Mouse (Mus musculus) adrenal gland, postnatal 36 days (tissue): ENCODE data around the gene Hadha. TPM values are rescaled to one million over a fixed set of nuclear protein-coding genes. Genes with fewer than 3 reads are reported as not detected.

ENCODE experiments used
- DNase-seq, 2 experiments: peaks; one replicate each; pipeline ENCODE4 v3.0.0; 2021; ENCODE audit warnings: mixed read lengths in 1 of 2
- total RNA-seq, 2 experiments: library from RNA; stranded (reverse); gene quantifications; 2 replicates each; pipeline ENCODE4 v1.2.3; 2021

Gene Hadha
- total RNA-seq, 2 experiments from 2014 or later: 505 to 525 TPM

DNA sequence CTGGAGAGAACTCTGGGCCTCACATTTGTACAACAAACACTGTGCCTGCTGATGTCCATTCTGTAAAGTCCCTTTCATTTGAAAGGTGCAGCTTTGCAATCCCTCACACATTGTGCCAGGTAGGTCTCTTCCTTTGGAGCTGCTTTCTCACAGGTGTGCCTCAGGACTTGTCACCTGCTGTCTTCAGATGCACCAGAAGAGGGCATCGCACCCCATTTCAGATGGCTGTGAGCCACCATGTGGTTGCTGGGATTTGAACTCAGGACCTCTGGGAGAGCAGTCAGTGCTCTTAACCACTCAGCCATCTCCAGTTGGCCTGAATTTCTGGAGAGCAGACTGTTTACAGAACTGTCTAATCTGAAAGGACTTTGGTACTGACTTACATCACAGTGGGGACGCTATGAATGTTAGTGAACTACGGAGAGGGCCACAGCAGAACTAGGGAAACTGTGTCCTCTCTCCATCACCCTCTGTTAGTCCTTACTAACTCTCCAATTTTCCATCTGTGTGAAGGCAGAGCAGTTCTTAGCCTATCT lies 42.4 kb downstream of the Hadha start:
- no peak for DNase-seq

DNA sequence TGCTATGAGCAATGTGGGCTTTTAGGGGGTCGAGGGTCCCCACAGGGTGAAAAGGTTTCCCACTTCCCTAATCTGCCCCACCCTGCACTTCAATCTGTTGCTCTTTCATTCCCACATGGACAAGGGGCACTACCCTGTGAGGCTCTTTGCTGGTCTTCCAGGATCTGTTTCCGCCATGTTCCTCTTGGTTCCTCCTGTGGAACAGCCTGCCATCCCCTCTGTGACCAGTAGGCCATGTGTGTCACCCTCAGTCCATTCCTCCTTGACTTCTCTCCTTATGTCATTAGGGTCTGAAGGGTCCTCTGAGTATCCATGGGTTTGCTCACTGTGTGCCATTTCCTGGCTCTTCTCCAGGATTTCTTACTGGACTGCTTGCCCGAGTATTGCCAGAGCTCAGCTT lies 43.2 kb downstream of the Hadha start:
- DNase-seq: no peak

DNA sequence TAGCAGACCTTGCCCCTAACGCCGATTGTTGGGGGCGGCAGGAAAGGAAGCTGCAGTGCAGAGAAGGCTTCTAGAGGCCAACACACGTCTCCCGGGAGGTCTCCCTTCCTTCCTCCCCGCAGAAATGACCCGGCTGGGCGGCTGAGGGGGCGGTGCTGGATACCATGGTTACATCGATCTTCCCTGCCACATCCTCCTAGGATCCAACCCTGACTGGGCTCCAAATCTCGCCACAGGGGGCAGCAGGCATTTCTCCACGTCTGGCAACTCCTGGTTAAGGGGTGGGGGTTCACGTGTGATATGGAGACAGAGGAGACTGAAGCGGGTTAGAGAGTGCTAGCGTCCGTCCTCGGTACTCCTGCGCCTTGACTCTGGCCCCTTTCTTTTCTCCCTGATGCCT lies 43.8 kb downstream of the Hadha start:
- peak; percentile 31 to 52 for DNase-seq

DNA sequence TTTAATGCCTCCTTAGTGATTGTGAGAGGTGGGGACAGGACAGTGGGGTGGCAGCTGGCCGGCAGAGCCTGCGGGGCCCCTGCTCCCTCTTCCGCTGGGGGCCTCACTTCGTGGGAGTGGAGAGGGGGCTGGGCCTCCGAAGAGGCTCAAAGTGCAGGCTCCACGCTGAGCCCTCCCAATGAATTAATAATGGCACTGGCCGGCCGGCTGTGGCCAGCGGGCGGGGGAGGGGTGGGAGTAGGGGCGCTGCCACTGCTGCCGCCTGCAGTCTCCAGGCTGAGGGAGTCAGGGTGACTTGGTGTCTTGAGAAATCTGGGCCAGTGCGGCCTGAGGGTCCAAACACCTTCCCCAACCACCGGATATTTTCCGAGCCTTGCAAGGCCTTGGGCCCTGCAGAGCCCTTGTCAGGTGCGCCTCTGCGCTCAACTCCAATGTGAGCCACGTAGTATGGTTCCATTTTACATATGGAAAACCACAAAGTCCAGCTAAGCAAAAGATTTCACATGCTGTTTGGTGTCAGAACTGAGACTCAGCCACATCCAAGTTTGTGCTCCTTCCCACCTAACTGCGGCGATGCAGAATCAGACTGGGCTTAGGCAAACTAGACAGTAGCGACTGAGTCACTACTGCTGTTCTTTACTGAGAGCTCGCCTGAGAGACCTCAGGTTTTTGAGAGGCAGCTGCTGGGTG lies 44.4 kb downstream of the Hadha start:
- DNase-seq: no peak

DNA sequence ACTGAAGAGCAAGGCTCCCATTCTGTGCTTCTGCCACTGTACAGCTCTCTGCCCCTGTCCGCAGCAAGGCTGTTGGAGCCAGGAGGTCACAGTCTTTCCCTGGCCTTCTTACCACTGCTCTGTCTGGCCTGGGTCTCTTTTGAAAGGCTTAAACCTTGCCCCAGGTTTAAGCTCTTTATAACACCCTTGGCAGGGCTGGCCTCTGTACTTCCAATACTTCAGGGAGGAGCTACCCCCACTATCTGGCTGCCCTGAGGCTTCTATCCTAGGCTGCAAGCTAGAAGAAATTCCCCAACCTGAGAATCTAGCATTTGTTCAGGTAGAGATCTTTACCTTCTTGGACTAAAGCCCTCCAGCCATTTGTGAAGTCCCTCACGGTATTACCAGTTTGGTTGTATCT lies 45.1 kb downstream of the Hadha start:
- no peak for DNase-seq

DNA sequence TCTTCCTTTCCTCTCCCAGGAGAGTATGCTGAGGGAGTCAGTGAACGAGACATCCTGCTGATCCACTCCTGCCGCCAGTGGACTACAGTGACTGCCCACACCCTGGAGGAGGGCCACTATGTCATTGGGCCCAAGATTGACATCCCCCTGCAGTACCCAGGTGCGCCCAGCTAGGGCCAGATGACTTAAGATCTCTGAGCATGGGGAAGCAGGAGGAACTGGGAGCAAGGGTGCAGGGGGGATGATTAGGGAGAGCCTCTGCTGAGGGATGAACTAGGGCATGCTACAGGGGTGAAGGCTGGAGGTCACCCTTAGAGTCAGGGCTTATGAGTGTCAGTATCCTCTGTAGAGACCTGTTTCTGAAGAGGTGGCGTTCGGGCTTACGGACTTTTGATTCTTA lies 46.7 kb downstream of the Hadha start:
- no peak for DNase-seq

DNA sequence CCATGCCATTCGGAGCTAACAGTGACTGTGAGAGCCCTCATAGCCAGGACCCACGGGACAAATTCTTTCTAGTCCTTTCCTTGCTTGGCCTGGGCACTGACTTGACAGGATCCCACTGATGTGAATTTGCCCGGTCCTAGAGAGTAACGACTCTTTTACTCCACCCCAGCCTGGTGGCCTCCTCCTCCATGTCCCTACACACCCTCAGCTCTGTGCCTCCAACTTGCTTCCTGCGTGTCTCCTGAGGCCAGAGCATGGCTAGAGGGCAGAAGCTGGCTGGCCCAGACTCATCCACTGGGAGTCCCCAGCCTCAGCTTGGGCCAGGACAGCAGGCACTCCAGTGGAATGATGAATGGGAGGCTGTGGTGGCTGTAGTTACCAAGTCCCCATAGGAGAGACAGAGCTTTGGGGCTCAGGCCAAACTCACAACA lies 47.3 kb downstream of the Hadha start:
- DNase-seq: peak in 1 of 2 experiments; percentile 34

DNA sequence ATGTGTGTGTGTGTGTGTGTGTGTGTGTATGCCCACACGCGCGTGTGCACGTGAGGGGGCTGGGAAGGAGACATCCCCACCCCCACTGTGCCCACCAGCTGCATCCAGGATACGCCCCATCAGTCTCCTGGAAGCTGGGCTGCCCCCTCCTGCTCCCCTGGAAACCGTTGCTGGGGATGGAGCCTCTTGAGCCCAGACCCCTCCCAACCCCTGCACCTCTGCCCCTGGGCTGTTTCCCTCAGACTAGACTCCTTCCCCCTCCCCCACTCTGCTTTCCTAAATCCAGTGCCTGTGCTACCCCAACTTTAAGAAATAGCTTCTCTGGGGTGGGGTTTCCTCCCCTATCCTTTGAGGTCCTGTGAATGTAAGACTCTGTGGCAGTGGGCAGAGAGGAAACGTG lies 47.8 kb downstream of the Hadha start:
- DNase-seq: no peak

DNA sequence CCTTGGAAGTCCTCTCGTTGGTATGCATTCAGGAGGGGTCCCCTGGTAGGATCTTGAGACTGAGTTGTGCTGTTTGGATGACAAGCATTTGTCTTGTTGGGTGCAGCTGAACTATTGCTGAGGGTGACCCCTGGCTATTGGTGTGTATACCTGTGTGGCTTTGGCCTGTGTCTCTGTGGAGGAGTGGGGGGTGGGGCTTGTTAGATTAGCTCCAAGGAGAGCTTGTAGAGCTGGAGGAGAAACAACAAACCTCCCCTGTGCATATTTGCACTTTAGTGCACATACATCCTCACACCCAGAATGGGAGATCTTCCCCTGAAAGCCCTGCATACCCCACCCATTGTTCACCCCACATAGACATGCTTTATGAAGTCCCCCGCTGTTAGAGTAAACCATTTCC lies 48.2 kb downstream of the Hadha start:
- DNase-seq: no peak

DNA sequence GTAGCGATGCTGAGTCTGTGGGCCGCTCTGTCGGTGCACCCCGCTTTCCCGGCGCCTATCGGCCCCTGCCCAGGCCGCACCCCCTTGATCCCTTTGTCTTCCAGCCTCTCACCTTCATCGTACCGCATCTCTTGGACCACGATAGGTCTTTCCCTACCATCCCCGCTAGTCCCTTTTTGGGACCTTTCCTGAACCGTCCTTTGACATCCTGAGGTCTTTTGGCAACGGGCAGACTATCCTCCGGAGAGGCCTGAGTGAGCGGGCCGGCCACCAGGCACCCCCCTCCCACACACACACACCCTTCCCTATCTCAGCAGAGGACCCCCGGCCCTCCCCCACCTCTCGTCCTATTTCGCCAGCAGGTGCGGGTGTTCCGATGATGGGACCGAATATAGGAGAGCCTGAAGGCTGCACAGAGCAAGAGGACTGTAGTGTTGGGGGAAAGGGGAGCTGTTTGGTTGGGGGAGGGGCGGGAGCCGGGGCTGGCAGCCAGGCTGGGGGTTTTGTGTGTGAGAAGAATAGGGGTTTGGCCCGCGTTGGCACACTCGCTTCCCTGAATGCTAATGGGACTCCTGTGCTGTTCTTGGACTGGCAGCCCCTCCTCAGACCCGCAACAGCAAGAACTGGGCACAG lies 49.2 kb downstream of the Hadha start, which contains the start of gene 3110082J24Rik:
3110082J24Rik (minus strand) TSS at position 419 of the 633 bp plus-strand sequence.
- DNase-seq: no peak

DNA sequence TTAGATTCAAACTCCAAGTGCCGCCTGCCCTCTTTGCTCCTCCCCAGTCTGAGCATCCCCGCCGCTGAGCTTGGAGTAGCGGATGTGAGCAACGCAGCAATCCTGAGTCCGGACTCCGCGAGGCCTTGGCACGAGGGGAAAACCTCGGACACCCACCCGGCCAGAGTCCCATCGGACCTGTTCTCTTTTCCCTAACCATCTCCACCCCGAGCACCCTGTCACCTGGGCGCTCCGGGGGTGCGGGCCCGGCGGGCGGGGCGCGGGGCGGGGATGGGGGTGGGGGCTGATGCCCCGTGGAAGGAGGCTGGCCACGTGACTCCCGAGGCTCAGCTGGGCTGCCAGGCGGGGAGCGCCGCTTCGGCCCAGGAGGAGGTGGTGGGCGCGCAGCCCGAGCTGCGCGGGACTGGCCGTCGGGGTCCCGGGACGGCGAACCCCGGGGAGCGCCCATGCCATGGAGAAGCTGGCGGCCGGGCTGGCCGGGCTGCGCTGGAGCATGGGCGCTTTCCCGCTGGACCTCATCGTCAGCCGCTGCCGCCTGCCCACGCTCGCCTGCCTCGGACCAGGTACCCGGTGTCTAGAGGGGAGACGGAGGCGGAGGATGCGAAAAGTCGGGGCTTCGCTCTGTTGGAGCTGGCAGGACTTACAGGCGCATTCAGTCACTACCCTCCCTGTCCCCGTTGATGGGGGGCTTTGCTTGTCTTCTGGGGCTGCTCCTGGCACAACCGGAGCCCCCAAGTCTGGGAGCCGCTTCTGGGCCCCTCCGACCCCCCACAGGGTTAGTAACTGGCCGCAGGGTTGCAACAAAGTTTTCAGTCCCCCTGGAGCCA lies 49.9 kb downstream of the Hadha start, which contains the start of gene Garem2:
Garem2 (plus strand) TSS at position 321 of the 827 bp plus-strand sequence.
- DNase-seq: peak; percentile 27 to 51

DNA sequence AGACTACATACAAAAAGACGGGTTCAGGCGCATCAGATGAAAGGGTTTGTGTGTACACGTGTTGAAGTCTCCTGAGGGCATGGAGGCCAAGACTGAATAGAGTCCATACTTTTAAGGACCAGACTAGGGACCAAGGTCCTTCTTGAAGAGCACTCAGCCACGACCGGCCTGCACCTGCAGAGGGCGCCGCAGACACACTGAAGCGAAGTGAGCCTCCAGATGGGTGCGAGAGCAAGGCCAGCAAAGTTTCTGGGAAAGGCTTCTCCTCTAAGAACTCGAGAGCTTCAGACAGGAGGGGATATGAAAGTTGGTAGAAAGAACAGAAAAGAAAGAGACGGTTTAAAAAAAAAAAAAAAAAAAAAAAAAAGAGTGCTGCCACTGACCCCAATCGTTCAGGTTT lies 50.6 kb downstream of the Hadha start:
- peak; percentile 73 to 80 for DNase-seq

DNA sequence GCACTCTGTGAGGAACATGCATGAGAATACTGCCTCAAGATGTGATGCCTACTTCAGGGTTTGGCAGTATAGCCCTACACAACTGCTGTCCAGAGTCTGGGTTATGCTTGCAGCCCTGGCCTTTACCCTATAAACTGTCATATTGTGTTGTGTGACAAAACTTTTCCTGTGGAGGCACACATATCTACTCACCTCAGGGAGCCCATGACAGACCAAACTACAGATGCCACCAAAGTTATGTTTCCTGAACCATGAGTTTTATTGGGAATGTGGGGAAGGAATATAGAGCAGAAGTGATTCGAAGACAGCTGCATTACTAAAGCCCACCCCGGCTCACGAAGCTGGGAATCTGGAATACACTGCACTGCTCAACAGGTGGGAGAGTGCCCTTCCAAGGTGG lies 51.6 kb downstream of the Hadha start:
- DNase-seq: no peak

DNA sequence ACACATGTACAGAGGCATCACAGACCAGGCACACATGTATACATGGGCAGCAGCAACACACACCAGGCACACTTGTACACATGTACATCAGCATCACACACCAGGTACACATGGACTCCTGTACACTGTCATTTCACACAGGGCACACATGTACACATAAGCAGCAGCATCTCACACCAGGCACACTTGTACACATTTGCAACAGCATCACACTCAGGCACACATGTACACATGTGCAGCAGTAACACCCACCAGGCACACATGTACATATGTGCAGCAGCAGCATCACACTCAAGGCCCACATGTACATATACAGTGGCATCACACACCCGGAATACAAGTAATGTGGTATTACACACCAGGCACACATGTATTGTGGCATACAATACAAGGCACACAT lies 56.7 kb downstream of the Hadha start:
- DNase-seq: no peak

DNA sequence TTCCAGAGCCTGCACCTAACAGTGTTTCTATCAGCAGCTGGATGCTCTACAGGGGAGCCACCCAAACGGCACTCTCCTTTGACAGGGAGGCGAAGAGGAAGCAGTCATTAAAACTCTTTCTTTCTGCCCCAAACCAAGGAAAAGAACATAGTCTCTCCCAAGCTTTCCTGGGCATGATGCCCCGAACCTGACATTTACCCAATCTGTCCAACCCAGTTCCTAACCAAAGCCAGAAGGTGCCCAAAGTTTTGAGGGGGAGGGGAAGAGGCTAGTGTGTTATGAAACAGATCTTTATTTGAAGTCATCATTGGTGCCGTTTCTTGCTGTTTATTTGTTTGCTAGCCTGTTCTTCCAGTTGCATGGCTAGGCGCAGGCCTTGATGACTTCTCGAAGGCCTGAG lies 59.2 kb downstream of the Hadha start:
- no peak for DNase-seq

DNA sequence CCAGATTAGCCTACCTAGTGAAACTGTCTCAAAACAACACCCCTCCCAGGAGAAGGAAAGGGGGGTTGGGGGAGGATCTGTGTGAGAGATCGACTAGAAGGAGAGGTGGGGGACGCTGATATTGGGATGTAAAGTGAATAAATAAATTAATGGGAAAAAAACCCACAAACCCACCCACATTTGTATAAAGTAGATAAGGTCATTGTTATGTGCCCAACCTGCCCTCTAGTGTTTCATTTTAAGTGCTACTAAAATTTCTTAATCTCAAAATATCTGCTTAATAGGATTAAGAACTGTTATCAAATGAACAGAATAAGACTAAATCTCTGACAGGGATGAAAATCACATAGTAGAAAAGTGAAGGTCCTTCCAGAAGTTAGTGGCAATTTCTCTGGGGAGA lies 60.6 kb downstream of the Hadha start:
- DNase-seq: no peak

DNA sequence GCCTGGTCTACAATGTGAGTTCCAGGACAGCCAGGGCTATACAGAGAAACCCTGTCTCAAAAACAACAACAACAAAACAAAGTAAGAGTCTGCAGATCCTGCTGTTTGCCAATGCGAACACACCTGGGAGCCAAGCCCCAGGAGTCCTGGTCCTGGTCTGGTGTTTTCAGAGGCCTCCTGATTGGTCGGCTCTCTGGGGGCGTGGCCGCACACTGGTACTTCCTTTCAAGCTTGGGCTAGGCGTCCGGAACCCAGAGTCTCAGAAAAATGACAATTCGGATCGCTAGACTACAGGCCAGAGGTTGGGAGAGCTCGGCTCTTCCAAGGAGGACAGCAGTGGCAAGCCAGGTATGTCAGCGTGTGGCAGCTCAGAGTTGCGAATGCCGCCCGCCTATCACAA lies 62.3 kb downstream of the Hadha start:
- no peak for DNase-seq

DNA sequence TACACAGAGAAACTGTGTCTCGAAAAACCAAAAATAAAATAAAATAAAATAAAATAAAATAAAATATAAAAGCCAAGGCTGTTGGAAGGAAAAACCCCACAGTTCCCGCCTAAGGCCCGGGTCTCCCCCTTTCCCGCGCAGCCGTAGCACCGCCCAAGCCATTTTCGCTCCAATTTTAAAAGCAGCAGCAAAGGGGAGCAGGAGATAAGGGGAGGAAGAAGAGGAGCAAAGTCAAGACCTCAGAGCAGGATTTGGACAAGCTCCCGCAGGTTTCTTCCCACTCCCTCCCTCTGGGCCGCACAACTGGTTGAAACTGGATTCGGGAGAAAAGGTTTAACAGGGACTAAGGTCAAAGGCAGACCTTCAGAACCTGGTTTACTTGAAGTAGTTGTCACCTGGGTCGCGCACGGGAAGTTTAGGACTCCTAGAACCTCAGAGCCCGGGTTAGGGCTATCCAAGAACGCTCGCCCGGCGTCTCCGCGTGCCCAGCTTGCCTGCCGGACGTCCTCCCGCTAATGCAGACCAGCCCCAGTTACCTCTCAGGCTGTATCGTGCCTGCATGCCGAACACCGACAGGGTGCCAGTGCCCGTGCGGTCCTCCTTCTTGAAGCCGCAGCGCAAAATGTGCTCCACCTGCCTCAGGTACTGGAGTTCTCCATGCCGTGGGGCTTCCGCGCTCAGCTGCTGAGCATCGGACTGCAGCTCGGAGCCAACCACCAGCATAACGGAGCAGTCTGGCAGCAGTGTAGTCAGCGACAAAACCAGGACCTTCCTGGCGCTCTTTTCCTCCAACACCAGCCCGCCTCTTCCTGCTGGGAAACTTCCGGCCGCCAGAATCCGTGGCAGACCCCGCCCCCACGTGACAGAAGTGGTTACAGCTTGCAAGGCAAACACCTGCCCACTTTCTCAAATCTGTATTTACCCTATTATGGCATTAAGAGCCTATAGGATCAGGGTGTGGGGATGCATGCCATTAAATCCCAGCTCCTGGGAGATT lies 81.8 kb downstream of the Hadha start, which contains the start of gene Tyms:
Tyms (minus strand) TSS at position 793 of the 997 bp plus-strand sequence.
- peak; percentile 88 to 92 for DNase-seq

DNA sequence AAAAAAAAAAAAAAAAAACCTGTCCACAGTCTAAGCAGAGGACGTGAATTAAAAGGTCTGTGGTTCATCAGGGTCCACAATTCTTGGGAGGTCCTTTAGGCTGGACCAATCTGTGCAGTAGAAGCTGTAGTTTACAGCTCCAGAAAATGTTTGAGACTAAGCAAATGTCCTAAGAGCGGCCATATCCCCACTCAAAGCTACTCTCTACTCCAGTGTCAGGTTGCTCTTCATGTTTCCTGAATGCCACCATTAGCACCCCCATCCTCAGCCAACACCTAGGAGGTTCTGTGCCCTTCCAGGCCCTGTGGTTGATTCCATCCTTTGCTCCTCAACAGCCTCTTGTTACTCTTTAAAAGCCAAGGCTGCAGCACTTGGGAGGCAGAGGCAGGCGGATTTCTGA lies 82.6 kb downstream of the Hadha start:
- DNase-seq: no peak

DNA sequence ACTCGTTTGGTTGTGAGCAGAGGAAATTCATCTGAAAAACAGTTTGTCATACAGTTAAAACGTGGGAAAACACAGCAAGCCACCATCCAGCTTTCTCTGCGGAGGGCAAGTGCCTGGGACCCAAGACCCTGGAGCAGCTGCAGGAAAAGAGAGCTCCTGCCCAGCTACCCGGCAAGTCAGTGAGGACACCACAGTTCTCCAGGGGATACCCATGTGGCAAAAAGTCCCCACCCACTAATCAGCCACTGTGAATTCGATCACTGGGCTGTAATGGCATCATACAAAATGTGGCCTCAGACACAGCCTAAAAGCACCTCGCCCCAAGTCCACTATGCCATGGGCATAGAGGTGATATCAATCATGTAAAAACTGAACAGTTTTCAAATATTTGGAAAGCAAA lies 83.3 kb downstream of the Hadha start:
- no peak for DNase-seq
